Mouse (Mus musculus) gastrocnemius, adult 18-20 months (tissue): ENCODE measurements at regions not wholly inside any gene's neighbourhood (a gene's known extent, or its start where the extent isn't known, plus 50 kb on each side); places are given as distances from the start of the nearest gene placed in this dataset.
A peak's percentile ranks its signal among the peaks of the same experiment; 100 is the strongest.
"Not testable (repeated sequence)": the region's sequence is repeated elsewhere in the genome, so short reads cannot be mapped to it uniquely, and the experiment has no call there.

Experiments used
- DNase-seq: peaks from one replicate; pipeline ENCODE4 v3.0.0; 2021; ENCODE audit warnings: low spot score

DNA sequence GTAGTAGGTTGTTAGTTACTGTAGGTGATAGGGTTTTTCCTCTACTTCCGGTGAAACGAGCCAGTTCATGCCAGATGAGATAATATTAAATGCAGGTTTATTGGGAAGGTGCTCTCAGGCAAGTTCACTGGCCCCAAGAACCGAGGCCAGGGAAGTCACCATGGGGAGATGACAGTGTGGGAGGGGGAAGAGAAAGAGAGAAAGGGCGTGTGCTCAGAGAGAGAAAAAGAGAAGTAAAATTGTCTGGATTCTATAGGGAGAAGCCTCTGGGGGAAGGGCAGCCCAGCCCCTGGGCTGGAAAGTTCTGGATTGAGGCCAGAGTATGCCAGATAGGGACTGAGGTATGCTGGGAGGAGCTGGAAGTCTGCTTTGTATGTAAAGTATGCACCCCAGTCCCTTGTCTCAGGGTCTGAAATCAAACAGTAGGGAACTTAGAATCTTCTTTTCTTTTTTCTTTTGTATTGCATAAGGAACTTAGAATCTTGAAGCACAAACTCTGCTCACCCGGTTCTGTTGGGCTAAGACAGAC lies 292.9 kb upstream of the Arglu1 start:
- DNase-seq: no peak

GRCm38 (mm10) chr8:8978969-8979368 lies 288.6 kb upstream of the Arglu1 start:
- no peak for DNase-seq

DNA sequence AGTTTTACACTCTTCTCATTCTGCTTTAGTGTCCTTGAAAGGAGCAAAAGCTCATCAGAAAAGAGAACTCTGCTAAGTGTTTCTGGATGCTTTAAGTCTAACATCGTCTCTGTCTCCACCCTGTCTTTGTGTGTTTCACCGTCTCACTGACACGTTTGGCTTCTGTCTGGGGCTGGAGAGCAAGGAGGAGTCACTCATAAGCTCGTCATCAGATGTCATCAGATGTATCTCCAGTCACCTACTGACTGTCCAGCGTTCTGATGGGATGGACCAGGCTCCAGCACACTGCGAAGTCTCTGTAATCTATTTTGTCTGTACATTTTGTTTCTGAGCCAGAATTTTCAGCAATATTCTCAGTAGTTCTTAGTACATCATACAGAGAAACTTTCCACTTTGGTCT lies 283.4 kb upstream of the Arglu1 start:
- DNase-seq: no peak

GRCm38 (mm10) chr8:8973334-8973733 lies 283.0 kb upstream of the Arglu1 start:
- DNase-seq: no peak

DNA sequence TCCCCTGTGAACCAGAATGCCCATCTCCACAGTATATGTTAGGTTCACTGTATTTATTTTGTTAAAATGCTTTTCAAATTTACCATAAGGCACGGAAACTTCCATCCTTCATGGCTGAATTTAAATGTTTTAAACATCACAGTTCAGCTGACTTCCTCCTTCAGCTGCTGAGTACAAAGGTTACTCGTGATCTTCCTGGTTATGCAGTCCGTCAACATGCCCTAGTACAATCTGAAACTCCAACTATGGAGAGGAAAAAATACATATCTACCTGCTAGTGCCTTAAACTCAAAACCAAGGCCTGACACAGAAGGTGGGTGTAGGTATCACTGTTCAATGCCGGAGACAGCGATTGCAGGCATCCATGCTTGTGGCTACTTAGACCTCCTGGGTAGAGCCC lies 280.5 kb upstream of the Arglu1 start:
- DNase-seq: no peak

GRCm38 (mm10) chr8:8970346-8970745 lies 280.0 kb upstream of the Arglu1 start:
- no peak for DNase-seq

- DNase-seq: peak; percentile 17
Observed at GRCm38 (mm10) chr8:8969112-8969950, 279.0 kb upstream of the Arglu1 start.

GRCm38 (mm10) chr8:8966658-8967048 lies 276.3 kb upstream of the Arglu1 start:
- no peak for DNase-seq

DNA sequence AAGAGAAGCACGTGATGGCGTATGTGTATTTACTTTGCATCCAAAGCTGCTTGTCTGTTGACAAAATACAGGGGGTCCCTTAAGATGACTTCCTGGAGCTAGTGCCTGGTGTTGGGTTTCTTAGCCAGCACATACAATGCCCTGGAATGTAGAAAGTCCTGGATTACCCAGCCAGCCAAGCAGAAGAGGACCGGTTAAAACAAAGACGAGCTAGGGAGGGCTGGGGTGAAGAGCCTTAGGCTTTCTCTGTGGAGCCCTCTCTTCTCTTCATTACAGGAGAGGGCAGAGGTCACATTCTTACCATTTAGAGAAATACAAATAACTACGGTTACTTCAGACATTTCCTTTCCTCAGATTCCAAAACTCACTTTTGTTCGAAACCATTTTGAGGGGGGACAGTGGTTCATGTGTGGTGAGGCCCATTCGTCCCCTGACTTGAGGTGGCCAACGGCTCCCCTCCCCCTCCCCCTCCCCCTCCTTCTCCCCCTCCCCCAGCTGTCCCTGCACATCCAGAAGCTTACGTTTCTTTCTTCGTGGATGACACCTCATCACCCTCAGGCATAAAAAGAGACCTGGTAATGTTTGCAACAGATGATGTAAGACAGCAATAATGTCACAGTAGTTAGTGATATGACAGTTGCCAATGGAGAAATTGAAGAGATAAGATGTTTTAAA lies 275.8 kb upstream of the Arglu1 start:
- no peak for DNase-seq

DNA sequence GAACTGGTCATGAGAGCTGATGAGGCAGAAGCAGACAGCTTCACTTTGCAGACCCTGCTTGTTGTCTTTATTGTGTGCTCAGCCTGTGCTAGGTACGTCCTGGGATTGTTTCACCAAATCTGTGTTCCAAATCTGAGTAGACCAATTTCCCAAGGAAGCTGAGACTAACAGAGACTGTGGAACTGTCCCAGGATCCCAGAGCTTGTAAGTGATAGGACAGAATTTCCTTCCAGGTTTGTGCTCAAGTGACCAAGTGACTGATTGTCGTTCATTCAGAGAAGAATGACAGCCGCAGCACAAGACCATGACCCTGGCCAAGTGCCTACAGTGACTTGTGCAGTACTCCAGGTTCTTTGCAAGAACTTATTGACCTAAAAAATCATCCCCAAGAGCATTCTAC lies 269.9 kb upstream of the Arglu1 start:
- no peak for DNase-seq

GRCm38 (mm10) chr8:8959787-8960093 lies 269.4 kb upstream of the Arglu1 start:
- no peak for DNase-seq

DNA sequence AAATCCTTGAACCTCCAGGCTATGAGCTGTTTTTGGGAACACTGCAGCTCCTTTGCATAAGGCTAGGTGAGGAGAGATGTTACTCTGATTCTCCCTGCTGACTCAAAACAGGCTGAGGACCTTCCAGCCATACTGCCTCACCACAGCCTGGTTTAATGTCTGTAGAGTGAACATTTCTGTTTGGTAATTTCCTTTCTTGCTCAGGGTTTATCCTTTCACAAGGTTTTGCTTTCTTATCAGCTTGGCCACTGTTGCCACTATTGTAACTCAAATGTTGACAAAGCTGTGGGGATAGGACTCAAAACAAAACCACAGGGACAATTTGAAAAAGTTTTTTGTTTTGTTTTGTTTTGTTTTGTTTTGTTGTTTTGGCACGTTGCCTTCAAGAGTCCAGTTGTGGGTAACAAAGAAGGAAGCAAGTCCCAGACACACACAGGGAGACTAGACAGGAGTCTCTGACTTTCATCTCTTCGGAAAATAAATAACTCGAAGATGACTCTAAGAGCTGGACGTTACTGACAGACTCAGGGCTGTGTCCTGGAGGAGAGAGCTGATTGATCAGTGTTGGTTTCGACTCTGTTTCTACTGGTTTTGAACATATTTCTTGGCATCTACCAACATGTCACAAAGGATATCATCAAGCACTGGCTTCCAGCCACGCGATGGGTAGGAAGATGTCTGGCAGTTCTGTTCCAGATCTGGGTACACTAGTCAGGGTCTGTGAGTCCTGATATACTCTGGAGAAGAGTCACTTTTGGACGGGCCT lies 268.9 kb upstream of the Arglu1 start:
- DNase-seq: no peak

DNA sequence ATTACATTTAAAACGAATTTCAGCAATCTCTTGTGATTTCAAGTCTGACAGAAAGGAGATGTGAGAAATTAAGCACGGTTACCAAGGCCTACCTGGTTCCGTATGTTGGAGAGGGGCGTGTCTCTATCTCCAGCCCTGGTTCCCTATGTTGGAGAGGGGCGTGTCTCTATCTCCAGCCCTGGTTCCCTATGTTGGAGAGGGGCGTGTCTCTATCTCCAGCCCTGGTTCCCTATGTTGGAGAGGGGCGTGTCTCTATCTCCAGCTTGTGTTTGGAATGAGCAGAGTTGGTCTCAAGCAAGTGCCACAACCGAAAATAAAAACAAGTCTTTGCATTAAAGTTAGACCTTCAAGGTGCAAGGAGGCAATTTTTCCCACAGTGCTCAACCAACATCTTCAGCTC lies 267.8 kb upstream of the Arglu1 start:
- DNase-seq: not testable (repeated sequence)

DNA sequence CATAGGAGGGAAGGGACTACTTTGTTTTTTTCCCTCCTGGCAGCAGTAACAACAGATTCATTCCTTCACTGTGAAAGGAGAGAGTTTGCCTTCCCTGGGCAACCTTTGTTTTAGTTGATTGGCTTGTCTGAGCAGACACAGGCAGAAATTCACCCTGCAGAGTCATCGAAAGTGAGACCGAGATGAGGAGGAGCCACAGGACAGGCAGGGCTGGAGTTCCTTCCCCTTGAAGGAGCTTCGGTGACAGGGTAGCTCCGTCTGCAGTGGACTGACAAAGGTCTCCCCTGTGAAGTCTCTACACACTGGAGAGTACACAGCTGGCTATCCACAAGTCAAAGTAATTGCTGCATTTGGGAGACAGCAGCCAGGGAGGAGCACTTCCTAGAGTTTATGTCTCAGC lies 261.9 kb upstream of the Arglu1 start:
- DNase-seq: no peak

DNA sequence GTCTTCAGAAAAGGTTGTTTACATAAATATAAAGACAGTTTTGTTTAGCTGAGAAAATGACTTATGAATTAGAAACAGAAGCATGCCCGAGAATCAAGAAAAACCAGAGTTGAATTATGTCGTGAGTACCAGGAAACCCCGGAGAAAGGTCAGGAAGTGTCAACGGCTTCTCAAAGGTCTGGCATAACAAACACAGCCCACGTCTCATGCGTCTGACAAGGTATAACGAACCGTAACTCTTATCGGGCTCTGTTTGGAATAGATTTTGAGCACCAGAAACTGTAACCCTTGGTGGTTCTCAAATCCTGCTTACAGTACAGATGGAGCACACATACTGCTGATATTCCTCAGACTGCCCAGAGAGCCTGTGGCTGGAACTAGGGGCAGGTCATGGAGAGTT lies 260.9 kb upstream of the Arglu1 start:
- DNase-seq: no peak

DNA sequence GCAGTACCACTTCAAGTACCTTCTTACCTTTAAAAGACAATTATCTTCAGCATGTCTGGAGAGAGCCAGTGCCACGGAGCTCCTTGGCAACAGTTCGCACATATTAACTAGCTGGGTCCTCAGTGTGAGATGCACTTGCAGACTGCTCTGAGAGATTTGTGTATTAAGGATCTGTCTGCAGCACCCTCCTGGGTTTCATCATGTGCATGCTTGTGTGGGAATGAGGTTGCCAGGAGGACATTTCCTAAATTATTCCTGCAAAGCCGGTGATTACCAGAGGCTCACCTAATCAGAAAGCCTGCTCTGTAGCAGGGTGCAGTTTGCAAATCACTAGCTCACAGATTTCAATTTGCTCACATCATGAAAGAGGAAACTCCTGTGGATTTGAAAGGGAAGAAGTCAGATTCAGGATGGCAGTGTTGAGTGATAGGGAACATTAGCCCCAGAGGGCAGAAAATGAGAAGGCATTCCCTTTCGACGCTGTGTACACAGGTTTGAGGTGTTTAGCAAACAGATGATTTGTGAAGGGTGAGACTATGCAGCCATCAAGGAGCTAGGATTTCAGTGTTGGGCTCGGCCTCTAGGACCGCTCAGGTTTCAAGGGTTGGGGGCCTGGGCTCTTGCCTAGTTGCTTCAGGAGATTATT lies 257.3 kb upstream of the Arglu1 start:
- DNase-seq: no peak

GRCm38 (mm10) chr8:8942991-8943390 lies 252.7 kb upstream of the Arglu1 start:
- no peak for DNase-seq

GRCm38 (mm10) chr8:8940899-8941298 lies 250.6 kb upstream of the Arglu1 start:
- no peak for DNase-seq

DNA sequence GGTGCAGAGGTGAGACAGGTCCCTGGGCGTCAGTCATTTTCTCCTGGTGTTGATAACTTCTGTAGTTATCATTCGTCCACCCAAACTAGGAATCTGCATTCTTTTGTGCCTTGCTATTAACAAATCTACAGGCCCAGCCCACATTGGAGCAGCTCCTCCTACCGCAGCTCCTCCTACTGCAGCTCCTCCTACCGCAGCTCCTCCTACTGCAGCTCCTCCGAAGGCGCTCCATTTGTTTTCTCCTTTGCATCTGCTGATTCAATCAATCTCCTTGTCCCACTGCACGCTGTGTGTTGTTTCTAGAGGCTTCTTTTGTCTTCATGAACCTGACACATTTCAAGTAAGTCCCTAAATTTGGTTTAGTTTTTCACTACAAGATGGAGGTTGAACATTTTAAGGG lies 248.2 kb upstream of the Arglu1 start:
- DNase-seq: no peak

- DNase-seq: no peak
Observed at GRCm38 (mm10) chr8:8932466-8932865, 242.1 kb upstream of the Arglu1 start.

DNA sequence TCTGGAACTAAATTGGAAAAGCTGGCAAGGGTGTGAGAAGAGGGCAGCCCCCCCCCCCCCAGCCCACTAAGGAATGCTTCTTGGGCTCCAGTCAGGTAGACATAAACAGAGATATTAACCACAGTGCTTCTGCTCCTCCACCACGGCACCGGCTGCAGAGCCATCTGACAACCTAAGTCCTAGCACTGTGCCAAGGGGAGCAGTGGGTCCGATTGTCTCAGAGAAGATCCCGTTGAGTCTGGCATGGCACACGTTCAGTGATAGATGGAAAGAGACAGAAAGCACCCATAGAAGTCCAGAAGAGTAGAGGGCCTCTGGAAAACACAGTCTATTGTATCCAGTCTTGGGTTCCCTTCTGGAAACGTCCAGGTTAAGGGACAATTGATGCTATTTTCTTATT lies 241.4 kb upstream of the Arglu1 start:
- no peak for DNase-seq
